Mouse (Mus musculus) kidney, embryonic 15.5 days (tissue): Measurements from ENCODE around the gene Gm3371. TPM values are rescaled to one million over a fixed set of nuclear protein-coding genes. Genes with fewer than 3 reads are reported as not detected.
"Not testable (repeated sequence)": the region's sequence is repeated elsewhere in the genome, so short reads cannot be mapped to it uniquely, and the experiment has no call there.

Source experiments
- ATAC-seq: fragments of 200-750 bp; cut with Nextera tagmentation; replicated peaks from 2 replicates; pipeline ENCODE4 v1.8.0; 2017; ENCODE audit warnings: moderate TSS enrichment; ENCODE audit not compliant: low FRiP score
- H3K27ac ChIP-seq: fragments of 300-500 bp; sonication (generic); 2 replicates; pipeline ENCODE4 v1.5.1; 2015; ENCODE audit warnings: mild to moderate bottlenecking, inconsistent platforms
- H3K27me3 ChIP-seq: fragments of 300-500 bp; sonication (generic); 2 replicates; pipeline ENCODE4 v1.6.1; 2015; ENCODE audit warnings: inconsistent platforms
- H3K36me3 ChIP-seq: fragments of 300-500 bp; sonication (generic); 2 replicates; pipeline ENCODE4 v1.6.1; 2015; ENCODE audit warnings: inconsistent platforms
- H3K4me1 ChIP-seq: fragments of 300-500 bp; sonication (generic); 2 replicates; pipeline ENCODE4 v1.6.1; 2015; ENCODE audit warnings: inconsistent platforms
- H3K4me2 ChIP-seq: fragments of 300-500 bp; sonication (generic); 2 replicates; pipeline ENCODE4 v1.6.1; 2015; ENCODE audit warnings: moderate library complexity, mild to moderate bottlenecking, inconsistent platforms
- H3K4me3 ChIP-seq: fragments of 300-500 bp; sonication (generic); replicated peaks from 2 replicates; pipeline ENCODE4 v1.5.1; 2015; ENCODE audit warnings: mild to moderate bottlenecking, inconsistent platforms
- H3K9ac ChIP-seq: fragments of 300-500 bp; sonication (generic); 2 replicates; pipeline ENCODE4 v1.6.1; 2015; ENCODE audit warnings: mild to moderate bottlenecking, inconsistent platforms
- H3K9me3 ChIP-seq: fragments of 300-500 bp; sonication (generic); replicated peaks from 2 replicates; pipeline ENCODE4 v1.6.1; 2016; ENCODE audit warnings: inconsistent platforms
- WGBS: fragments of 180-500 bp; shearing (Covaris S2); methylation state at CpG from one replicate; pipeline ENCODE4 v1.1.7; 2015; ENCODE audit warnings: mixed read lengths; 5-methylcytosine and 5-hydroxymethylcytosine counted together
- polyA plus RNA-seq: library from polyadenylated mRNA; unstranded; fragments of >200 nt; fragmentation: Nextera tagmentation; extraction: Ambion mirVana; gene quantifications from 2 replicates; pipeline ENCODE4 v1.2.1, GENCODE M21; 2015

Gm3371 gene
- polyA plus RNA-seq: not detected in 2 replicates

GRCm38 (mm10) chr14:44410588-44410987 lies at the start of gene Gm3371:
Gm3371 (minus strand) TSS chr14:44410688.
- H3K27ac ChIP-seq, ATAC-seq, H3K4me1 ChIP-seq, H3K27me3 ChIP-seq, H3K4me3 ChIP-seq, H3K9me3 ChIP-seq, H3K4me2 ChIP-seq, H3K9ac ChIP-seq, H3K36me3 ChIP-seq: not testable (repeated sequence)
- no CpG with 5 or more reads among the region's 2 CpGs for WGBS

- 82% methylated on average over 3 of the region's 3 CpGs for WGBS
Observed at GRCm38 (mm10) chr14:44433335-44433734, 22.8 kb upstream of the Gm3371 start, which contains the start of gene Gm8232. Gm8232 (plus strand) TSS chr14:44433635.

GRCm38 (mm10) chr14:44384233-44384632 lies 26.3 kb downstream of the Gm3371 start:
- not testable (repeated sequence) for H3K4me1 ChIP-seq, H3K27ac ChIP-seq, H3K36me3 ChIP-seq, H3K4me2 ChIP-seq, H3K27me3 ChIP-seq, H3K9me3 ChIP-seq, H3K4me3 ChIP-seq, H3K9ac ChIP-seq, ATAC-seq
- WGBS: 83% methylated on average over 4 of the region's 4 CpGs

More at GRCm38 (mm10) chr14:44433335-44433734, 22.8 kb upstream of the Gm3371 start, which contains the start of gene Gm8232:
- not testable (repeated sequence) for ATAC-seq, H3K4me3 ChIP-seq, H3K27me3 ChIP-seq, H3K9me3 ChIP-seq, H3K4me2 ChIP-seq, H3K4me1 ChIP-seq, H3K36me3 ChIP-seq, H3K27ac ChIP-seq, H3K9ac ChIP-seq

GRCm38 (mm10) chr14:44365057-44365456 lies 45.4 kb downstream of the Gm3371 start, which contains the start of gene Gm8229:
Gm8229 (plus strand) TSS chr14:44365357.
- H3K4me2 ChIP-seq, H3K27me3 ChIP-seq, H3K9me3 ChIP-seq, H3K4me3 ChIP-seq, ATAC-seq, H3K4me1 ChIP-seq, H3K36me3 ChIP-seq, H3K27ac ChIP-seq, H3K9ac ChIP-seq: not testable (repeated sequence)
- 86% methylated on average over 4 of the region's 4 CpGs for WGBS

- H3K4me2 ChIP-seq, H3K4me1 ChIP-seq, H3K4me3 ChIP-seq: not testable (repeated sequence)
Observed at GRCm38 (mm10) chr14:44362301-44362700, 48.2 kb downstream of the Gm3371 start.

GRCm38 (mm10) chr14:44361416-44361815 lies 49.1 kb downstream of the Gm3371 start:
- H3K4me3 ChIP-seq, H3K27me3 ChIP-seq, ATAC-seq, H3K9ac ChIP-seq, H3K4me2 ChIP-seq, H3K9me3 ChIP-seq, H3K27ac ChIP-seq, H3K4me1 ChIP-seq, H3K36me3 ChIP-seq: not testable (repeated sequence)
- 29% methylated on average over 2 of the region's 2 CpGs for WGBS

More at GRCm38 (mm10) chr14:44362301-44362700, 48.2 kb downstream of the Gm3371 start:
- H3K27ac ChIP-seq, H3K27me3 ChIP-seq, H3K9me3 ChIP-seq, ATAC-seq, H3K9ac ChIP-seq, H3K36me3 ChIP-seq: not testable (repeated sequence)

Other genes starting within 250 kb of the Gm3371 start
- gene Gm8212, start 213.0 kb downstream of the Gm3371 start, polyA plus RNA-seq: not detected in 2 replicates
- not detected in 2 replicates for gene 4930503E14Rik, start 197.4 kb downstream of the Gm3371 start, polyA plus RNA-seq
- not detected in 2 replicates for gene Gm8220, start 125.1 kb downstream of the Gm3371 start, polyA plus RNA-seq
- gene Gm5930, start 72.1 kb downstream of the Gm3371 start, polyA plus RNA-seq: not detected in 2 replicates
- not detected in 2 replicates for gene Gm8229, start 45.3 kb downstream of the Gm3371 start, polyA plus RNA-seq
- gene Gm8232, start 22.9 kb upstream of the Gm3371 start, polyA plus RNA-seq: not detected in 2 replicates
- gene BC061237, start 81.8 kb upstream of the Gm3371 start, polyA plus RNA-seq: not detected in 2 replicates
- not detected in 2 replicates for gene Gm17093, start 107.6 kb upstream of the Gm3371 start, polyA plus RNA-seq
- gene Gm8247, start 172.5 kb upstream of the Gm3371 start, polyA plus RNA-seq: not detected in 2 replicates
- gene Gm5624, start 217.2 kb upstream of the Gm3371 start, polyA plus RNA-seq: not detected in 2 replicates